Mouse (Mus musculus) brain, embryonic 14.5 days (tissue): Measurements from ENCODE around the gene Dgka.

ENCODE experiments used
- CTCF ChIP-seq: fragments of 200-500 bp; IDR thresholded peaks from 2 replicates; pipeline ENCODE4 v1.5.1; 2012; ENCODE audit warnings: inconsistent platforms, mild to moderate bottlenecking, moderate library complexity, borderline replicate concordance; ENCODE audit not compliant: insufficient read depth, insufficient read length; ENCODE audit errors: extremely low read depth
- POLR2A ChIP-seq: fragments of 200-500 bp; IDR thresholded peaks from 2 replicates; pipeline ENCODE4 v1.6.1; 2012; ENCODE audit warnings: mild to moderate bottlenecking, inconsistent platforms, borderline replicate concordance; ENCODE audit not compliant: poor library complexity, insufficient read depth, insufficient read length, severe bottlenecking; ENCODE audit errors: extremely low read depth

GRCm38 (mm10) chr10:128740296-128740695 lies 4.4 kb downstream of the Dgka start:
- TF ChIP-seq POLR2A (no peak), CTCF (no peak)
